Mouse (Mus musculus) cortical plate, adult 2 months (tissue): ENCODE data around the gene Rnf19b.

ENCODE experiments used
- CTCF ChIP-seq: fragments of 200-500 bp; IDR thresholded peaks from 2 replicates; pipeline ENCODE4 v1.5.1; 2011; ENCODE audit warnings: mild to moderate bottlenecking, control low read depth, low read length; ENCODE audit not compliant: insufficient read depth; ENCODE audit errors: extremely low read depth
- POLR2A ChIP-seq: fragments of 200-500 bp; IDR thresholded peaks from 2 replicates; pipeline ENCODE4 v1.6.1; 2011; ENCODE audit warnings: mild to moderate bottlenecking, low read length, control low read depth; ENCODE audit not compliant: insufficient read depth; ENCODE audit errors: extremely low read depth

- TF ChIP-seq CTCF (no peak), POLR2A (no peak)
Measured at GRCm38 (mm10) chr4:129068848-129069247, 10.8 kb downstream of the Rnf19b start.
